In the genomic region with DNA sequence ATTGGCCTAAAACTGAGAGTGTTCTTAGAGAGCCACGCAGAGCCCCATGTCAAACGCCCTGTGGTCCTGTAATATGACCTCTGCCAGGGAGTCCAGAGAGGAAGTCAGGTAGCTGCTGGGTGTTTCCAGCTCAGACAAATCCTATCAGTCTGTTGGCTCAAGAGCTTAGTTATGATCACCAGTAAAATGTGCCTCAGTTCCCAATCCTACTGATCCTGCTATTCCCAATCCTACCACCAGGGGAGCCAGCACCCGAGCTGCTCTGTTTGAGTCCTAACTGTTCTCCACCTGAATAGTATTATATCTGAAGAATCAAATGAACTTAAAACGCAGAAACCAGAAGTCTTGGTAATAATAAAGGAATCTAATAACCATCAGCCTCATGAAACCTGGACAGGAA, we compare ENCODE assay signal across 9 mouse cellular contexts.
A peak's percentile ranks its signal among the peaks of the same experiment; 100 is the strongest.
DNase-seq lines count a peak whose midpoint lies in the region; ATAC-seq and TF ChIP-seq lines count a peak whose summit lies in the region.
"Had no signal": no experiment of that assay in that cellular context is flagged by ENCODE, and none has a peak within 500 bp of the region (broad histone marks: within the 10 kb centered on the region; RNA-seq: fewer than 3 reads in every experiment).

No protein-coding gene starts in this region.

- TF ChIP-seq CTCF in liver, postnatal 0 days (IDR thresholded peaks at IDR 0.05; ENCODE audit: low read depth), result peak; percentile 74
- TF ChIP-seq CTCF in bone marrow, adult 2 months (IDR thresholded peaks at IDR 0.05; ENCODE audit: control insufficient read depth, insufficient read depth, low read length), result peak; percentile 74

- no peak for TF ChIP-seq POLR2A in bone marrow, adult 2 months (IDR thresholded peaks at IDR 0.05; ENCODE audit: borderline replicate concordance, control insufficient read depth, low read depth, low read length)

- H3K9me3 ChIP-seq in liver, postnatal 0 days (ENCODE audit: low read length), result no peaks in the 10 kb centered on the region; the same call in 1 of the 2 replicates

- WGBS in liver, postnatal 0 days (ENCODE audit: insufficient replicate concordance), result 66% methylated on average over 4 of the region's 4 CpGs
- WGBS in bone marrow, adult 2 months, result 65% methylated on average over 4 of the region's 4 CpGs

- TF ChIP-seq EP300 in liver, postnatal 0 days (IDR thresholded peaks at IDR 0.05; ENCODE audit: low read depth), result no peak

- H3K27me3 ChIP-seq in liver, postnatal 0 days (ENCODE audit: insufficient read depth, low read length), result no peaks in the 10 kb centered on the region
- H3K27me3 ChIP-seq: neural tube, embryonic 13.5 days had no signal

- no peak overlapping the region for H3K27ac ChIP-seq in liver, postnatal 0 days (ENCODE audit: low read depth)
- no peak overlapping the region for H3K27ac ChIP-seq in bone marrow, adult 2 months (ENCODE audit: control insufficient read depth, insufficient read depth, low read depth, low read length, poor library complexity)
- H3K27ac ChIP-seq: neural tube, embryonic 13.5 days had no signal

- H3K4me2 ChIP-seq in liver, postnatal 0 days (ENCODE audit: low read depth, low read length), result no peak overlapping the region
- H3K4me2 ChIP-seq: neural tube, embryonic 13.5 days had no signal

- H3K36me3 ChIP-seq in liver, postnatal 0 days (replicated peaks; ENCODE audit: insufficient read depth, low read length), result no peaks in the 10 kb centered on the region
- H3K36me3 ChIP-seq: neural tube, embryonic 13.5 days had no signal

- no peaks in the 10 kb centered on the region for H3K4me1 ChIP-seq in liver, postnatal 0 days (ENCODE audit: insufficient read depth)
- H3K4me1 ChIP-seq in bone marrow, adult 2 months (ENCODE audit: control insufficient read depth, insufficient read depth, low read length), result no peaks in the 10 kb centered on the region

- ATAC-seq in liver, postnatal 0 days, result no peak
- no peak for ATAC-seq in activated CD4-positive, CD25-positive, alpha-beta regulatory T cell, adult 4 months

- no peak overlapping the region for H3K9ac ChIP-seq in liver, postnatal 0 days (replicated peaks)
- H3K9ac ChIP-seq: neural tube, embryonic 13.5 days had no signal

- H3K4me3 ChIP-seq in liver, postnatal 0 days (ENCODE audit: low read depth, low read length), result no peak overlapping the region
- no peak overlapping the region for H3K4me3 ChIP-seq in bone marrow, adult 2 months (replicated peaks; ENCODE audit: control insufficient read depth, low read depth, low read length)
- H3K4me3 ChIP-seq: neural tube, embryonic 13.5 days had no signal

- peak; percentile 38 to 54 for DNase-seq in cerebellum, postnatal 36 days
- no peak for DNase-seq in cerebellum, adult 8-10 months
- DNase-seq in liver, postnatal 0 days, result peak; percentile 34
- DNase-seq in liver, result no peak
- DNase-seq in lung, postnatal 10 days, result peak; percentile 13
- DNase-seq in gastrocnemius, adult 8-10 months (ENCODE audit: low spot score in 2 of 2), result no peak

Comparison
In these comparisons a context has a peak if more than half of its experiments do, and no peak if none do; other contexts are left out.
1. DNase-seq: peak in cerebellum, postnatal 36 days (2 of 2), liver, postnatal 0 days (single experiment) and lung, postnatal 10 days (single experiment); none in cerebellum, adult 8-10 months (single experiment), liver (single experiment) and gastrocnemius, adult 8-10 months (0 of 2).